Mouse (Mus musculus): ENCODE data around the gene Mex3a.

Mex3a gene

GRCm38 (mm10) chr3:88526157-88527131, 5.8 kb upstream of the Mex3a start:
- in situ Hi-C loops (cut with MboI, MseI): no loop called here

GRCm38 (mm10) chr3:88527565-88527964, 4.6 kb upstream of the Mex3a start:
- in situ Hi-C loops (cut with MboI, MseI): no loop called here

DNA sequence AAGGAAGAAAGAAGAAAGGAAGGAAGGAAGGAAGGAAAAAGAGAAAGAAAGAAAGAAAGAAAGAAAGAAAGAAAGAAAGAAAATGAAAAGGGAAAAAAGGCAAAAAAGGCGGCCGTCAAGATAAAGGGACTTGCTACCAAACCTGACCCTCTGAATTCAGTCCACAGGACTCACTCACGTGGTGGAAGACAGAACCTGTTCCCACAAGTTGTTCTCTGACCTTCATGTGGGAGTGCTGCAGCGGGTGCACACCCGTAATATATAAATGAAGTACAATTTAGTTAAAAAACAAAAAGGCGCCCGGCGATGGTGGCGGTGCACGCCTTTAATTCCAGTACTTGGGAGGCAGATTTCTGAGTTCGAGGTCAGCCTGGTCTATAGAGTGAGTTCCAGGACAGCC, 3.5 kb upstream of the Mex3a start:
- in situ Hi-C loops (cut with MboI, MseI): no loop called here

DNA sequence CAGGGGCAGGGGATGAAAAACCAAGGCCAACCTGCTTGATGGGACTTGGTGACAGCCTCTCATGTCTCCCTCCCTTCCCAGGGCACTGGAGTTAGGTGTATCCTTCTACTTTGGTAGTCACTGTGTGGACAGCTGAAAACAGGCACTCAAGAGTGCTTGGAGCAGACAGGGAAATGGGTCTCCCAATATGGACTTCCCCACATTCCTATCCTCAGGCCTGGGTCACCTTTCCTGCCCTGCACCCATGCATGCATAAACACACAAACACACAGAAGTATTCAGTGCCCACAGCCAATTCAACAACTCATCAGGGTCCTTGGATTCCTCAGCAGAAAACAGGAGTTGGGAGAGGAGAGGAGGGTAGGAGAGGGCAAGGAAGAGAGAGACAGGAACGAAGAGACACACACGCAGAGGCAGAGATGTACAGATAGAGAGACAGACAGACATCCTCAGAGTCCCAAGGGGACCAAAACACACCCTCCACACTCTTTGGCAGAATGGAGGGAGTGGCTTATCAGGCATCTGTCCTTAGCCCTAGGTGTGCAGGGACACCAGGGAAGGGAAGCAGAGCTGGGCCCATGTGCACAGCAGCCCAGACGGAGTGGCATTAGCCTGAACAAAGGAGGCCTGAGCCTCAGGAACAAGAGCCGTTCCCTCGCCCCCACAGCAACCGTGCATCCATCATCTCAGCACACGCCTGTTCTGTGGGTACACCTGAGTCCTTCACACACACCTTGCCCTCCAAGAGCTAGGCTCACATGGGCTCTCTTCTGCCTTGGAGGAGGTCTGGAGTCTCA, 2.8 kb upstream of the Mex3a start:
- in situ Hi-C loops (cut with MboI, MseI): no loop called here

DNA sequence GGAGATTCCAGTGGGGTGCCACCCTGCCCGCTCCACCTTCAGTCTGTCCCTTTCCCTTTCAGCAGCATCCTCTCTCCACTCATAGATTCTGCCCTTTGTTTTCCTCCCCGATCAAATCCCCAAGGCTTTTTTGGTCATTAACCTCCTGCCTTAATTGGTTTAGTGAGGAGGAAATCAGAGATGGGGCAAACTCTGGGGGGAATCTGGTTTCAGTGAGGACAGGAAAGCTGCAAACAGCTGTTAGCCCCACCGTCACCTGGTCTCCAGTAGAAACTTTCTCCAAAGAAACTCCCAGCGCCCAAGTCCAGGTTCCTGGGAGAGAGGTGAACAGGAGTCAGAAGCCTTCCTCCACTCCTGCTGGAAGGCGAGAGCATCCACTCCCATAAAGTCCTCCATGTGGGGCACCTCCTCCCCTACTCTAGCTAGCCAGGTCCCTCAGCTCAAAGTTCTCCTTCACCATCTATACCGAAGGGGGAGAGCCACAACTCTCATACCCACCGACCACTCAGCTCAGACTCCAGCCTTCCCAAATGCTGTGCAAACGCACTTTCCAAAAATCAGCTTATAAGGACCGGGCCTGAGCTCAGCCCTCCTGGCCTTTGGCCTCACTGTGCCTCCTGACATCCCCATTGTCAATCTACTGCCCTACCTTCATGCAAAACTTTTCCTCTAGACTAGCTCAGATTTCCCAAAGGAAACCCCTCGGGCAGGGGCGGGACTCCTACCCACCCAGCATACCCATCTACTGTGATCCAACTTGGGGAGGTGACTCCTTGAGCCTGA, 1.9 kb upstream of the Mex3a start:
- in situ Hi-C loops (cut with MboI, MseI): no loop called here

DNA sequence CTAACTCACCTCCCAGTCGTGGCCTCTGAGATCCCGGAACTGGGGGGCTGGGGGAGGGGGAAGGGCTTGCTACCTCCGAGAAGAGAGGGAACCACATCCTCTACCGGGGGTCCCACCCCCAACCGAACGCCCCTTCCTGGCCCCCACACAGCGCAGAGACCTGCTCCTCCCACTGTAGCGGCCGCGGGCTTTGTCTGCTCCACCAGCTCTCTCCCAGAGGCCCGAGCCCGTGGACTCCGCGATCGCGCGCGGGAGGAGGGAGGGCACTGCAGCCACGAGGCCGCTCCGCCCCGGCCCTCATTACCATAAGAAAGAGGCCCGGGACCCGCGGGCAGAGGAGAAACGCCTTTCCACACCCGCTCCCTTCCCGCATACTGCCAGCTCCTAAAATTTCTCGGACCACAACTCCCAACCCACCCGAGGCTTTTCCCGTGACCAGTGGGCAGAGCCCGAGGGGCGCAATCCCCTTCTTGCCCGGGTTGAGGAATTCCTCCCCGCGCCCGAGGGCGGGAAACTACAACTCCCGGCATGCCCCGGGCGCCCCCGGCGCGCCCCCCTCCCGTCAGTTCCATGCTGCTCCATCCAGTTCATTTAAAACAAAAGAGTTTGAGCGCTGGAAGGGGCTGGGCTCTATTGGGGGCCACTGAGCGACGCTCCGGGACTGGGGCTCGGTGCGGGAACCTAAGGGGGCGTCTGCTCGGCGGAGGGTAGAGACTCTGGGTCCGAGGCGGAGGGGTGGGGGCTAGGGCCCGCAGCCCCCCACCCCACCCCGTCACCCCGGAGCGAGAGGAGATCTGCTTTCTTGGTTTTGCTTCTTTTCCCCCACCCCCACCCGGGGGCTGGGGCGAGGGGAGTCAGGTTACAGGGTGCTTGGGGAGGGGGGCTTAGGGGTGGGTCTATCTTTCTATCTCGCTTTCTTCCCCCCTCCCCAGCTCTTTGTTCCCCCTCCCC, 572 bp upstream of the Mex3a start:
- in situ Hi-C loops (cut with MboI, MseI): no loop called here

DNA sequence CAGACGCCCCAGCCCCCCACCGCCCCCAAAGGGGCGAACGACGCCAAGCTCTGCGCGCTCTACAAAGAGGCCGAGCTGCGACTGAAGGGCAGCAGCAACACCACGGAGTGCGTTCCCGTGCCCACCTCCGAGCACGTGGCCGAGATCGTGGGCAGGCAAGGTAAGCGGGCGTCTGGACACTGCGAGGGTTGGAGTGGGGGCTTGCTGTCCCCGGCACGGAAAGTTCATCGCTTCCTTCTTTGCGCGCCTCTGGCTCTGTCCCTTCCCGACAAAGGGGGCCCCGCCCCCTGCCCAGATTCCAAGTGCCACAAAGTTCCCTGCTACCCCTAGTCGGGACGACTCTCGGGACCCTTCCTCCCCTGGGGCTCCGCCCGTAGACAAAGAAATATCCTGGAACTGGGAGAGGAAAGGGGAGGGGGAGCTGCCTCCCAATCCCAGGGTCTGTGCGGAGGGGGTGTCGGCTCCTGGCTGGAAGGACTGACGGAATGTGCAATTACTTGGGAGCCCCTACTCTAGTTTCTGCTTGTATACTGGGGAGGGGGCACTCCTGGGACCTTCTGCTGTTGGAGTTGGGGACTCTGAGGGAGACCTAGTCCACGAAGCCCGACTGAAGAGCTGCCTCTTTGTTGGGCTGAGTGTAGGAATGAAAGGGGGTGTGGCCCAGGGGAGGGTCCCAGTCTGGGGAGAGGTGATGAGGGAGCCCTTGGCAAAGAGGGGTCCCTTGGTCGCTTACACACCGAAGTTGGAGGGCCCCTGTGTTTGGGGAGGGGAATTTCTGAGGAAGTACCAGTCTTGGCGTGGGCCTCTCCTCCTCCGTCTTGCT, 705 bp downstream of the Mex3a start:
- in situ Hi-C loops (cut with MboI, MseI): no loop called here

- in situ Hi-C loops (cut with MboI, MseI): no loop called here
Measured at GRCm38 (mm10) chr3:88533706-88534105, 1.5 kb downstream of the Mex3a start.

GRCm38 (mm10) chr3:88535005-88535404, 2.8 kb downstream of the Mex3a start:
- in situ Hi-C loops (cut with MboI, MseI): no loop called here

GRCm38 (mm10) chr3:88535527-88535926, 3.3 kb downstream of the Mex3a start:
- in situ Hi-C loops (cut with MboI, MseI): no loop called here

DNA sequence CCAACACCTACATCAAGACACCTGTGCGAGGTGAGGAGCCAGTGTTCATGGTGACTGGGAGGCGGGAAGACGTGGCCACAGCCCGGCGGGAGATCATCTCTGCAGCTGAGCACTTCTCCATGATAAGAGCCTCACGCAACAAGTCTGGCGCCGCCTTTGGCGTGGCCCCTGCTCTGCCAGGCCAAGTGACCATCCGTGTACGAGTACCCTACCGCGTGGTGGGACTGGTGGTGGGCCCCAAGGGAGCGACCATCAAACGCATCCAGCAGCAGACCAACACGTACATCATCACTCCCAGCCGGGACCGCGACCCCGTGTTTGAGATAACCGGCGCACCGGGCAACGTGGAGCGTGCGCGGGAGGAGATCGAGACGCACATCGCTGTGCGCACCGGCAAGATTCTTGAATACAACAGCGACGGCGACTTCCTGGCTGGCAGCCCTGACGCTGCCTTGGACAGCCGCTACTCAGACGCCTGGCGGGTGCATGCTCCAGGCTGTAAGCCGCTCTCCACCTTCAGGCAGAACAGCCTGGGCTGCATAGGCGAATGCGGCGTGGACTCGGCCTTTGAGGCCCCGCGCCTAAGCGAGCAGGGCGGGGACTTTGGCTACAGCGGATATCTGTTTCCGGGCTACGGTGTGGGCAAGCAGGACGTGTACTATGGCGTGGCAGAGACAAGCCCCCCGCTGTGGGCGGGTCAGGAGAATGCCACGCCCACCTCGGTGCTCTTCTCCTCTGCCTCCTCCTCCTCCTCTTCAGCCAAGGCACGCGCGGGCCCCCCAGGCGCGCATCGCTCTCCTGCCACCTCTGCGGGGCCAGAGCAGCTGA, 4.1 kb downstream of the Mex3a start:
- in situ Hi-C loops (cut with MboI, MseI): no loop called here

DNA sequence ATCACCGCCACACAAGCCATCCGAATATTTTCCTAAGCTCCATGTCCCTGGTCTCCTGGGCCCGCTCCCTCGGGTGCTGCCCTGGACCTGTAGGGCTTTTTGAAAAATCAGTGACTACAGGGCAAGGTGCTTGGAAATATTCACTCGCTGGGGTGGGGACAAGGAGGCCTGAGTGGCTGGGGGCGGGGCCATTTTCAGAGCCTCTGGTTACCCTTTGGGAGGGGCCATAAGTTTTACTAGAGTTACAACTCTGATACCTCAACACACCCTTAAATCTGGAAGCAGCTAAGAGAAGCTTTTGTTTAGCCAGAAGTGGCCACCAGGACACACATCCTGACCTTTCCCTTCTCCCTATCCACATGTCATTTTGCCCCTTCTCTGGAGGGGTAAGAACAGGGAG, 5.0 kb downstream of the Mex3a start:
- in situ Hi-C loops (cut with MboI, MseI): no loop called here

DNA sequence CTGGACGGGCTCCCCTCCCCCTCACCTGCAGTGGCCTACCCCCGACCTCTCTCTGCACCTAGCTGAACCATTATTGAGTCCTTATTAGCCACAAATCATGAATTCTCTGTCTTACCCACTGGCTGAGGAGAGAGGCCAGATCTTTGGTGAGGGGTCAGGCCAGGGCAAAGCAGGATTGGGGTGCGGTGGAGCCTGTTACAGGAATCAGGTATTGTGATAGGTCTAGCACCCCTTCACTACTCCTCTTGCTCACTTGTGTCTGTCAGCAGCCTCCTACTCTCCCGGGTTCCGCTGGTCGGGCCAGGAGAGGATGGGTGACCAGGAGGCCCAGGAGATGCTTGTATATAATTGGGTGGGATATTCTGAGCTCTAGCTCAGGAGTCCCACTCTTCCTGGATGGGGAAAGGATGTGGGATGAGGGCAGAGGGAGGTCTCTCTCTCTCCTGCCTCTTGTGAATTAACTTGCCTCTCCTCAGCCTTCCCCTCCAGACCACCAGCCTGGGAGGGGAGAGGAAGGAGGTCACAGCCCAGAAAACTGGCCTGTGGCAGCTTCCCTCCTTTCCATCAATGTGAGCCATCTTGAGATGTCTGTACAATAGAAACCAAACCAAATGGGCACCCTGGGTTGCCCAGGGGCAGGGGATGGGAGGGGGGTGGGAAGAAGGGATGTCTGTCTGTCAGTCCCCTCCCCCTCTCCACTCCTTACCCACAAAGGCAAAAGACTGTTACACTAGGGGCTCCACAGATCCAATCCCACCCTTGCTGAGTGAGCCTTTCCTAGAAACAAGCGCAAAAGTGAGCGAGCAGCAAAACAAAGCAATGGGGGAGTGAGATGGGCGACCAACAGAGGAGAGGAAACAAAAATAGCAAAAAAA, 6.3 kb downstream of the Mex3a start:
- in situ Hi-C loops (cut with MboI, MseI): no loop called here

GRCm38 (mm10) chr3:88539397-88539796, 7.2 kb downstream of the Mex3a start:
- in situ Hi-C loops (cut with MboI, MseI): no loop called here

- in situ Hi-C loops (cut with MboI, MseI): no loop called here
Measured at GRCm38 (mm10) chr3:88540085-88540484, 7.9 kb downstream of the Mex3a start.

GRCm38 (mm10) chr3:88541622-88542401, 9.6 kb downstream of the Mex3a start:
- in situ Hi-C loops (cut with MboI, MseI): no loop called here

GRCm38 (mm10) chr3:88542486-88542885, 10.3 kb downstream of the Mex3a start:
- in situ Hi-C loops (cut with MboI, MseI): no loop called here
